Mouse (Mus musculus) embryonic facial prominence, embryonic 13.5 days (tissue): ENCODE results near the gene Olfr1410. TPM values are rescaled to one million over a fixed set of nuclear protein-coding genes. Genes with fewer than 3 reads are reported as not detected.

Experiments
- ATAC-seq: fragments of 200-750 bp; cut with Nextera tagmentation; 2 replicates; pipeline ENCODE4 v1.8.0; 2017; ENCODE audit warnings: low read depth; ENCODE audit not compliant: insufficient number of reproducible peaks, insufficient read depth, low FRiP score, low TSS enrichment
- H3K27ac ChIP-seq: fragments of 300-500 bp; sonication (generic); 2 replicates; pipeline ENCODE4 v1.5.1; 2015; ENCODE audit warnings: moderate library complexity, mild to moderate bottlenecking, inconsistent platforms
- H3K27me3 ChIP-seq: fragments of 300-500 bp; sonication (generic); 2 replicates; pipeline ENCODE4 v1.6.1; 2015; ENCODE audit warnings: mild to moderate bottlenecking, inconsistent platforms
- H3K36me3 ChIP-seq: fragments of 300-500 bp; sonication (generic); 2 replicates; pipeline ENCODE4 v1.6.1; 2015; ENCODE audit warnings: mild to moderate bottlenecking, inconsistent platforms
- H3K4me1 ChIP-seq: fragments of 300-500 bp; sonication (generic); 2 replicates; pipeline ENCODE4 v1.6.1; 2015; ENCODE audit warnings: inconsistent platforms
- H3K4me2 ChIP-seq: fragments of 300-500 bp; sonication (generic); 2 replicates; pipeline ENCODE4 v1.6.1; 2015; ENCODE audit warnings: moderate library complexity, mild to moderate bottlenecking, inconsistent platforms
- H3K4me3 ChIP-seq: fragments of 300-500 bp; sonication (generic); 2 replicates; pipeline ENCODE4 v1.5.1; 2015; ENCODE audit warnings: mild to moderate bottlenecking, inconsistent platforms
- H3K9ac ChIP-seq: fragments of 300-500 bp; sonication (generic); 2 replicates; pipeline ENCODE4 v1.6.1; 2015; ENCODE audit warnings: mild to moderate bottlenecking, inconsistent platforms
- H3K9me3 ChIP-seq: fragments of 300-500 bp; sonication (generic); 2 replicates; pipeline ENCODE4 v1.6.1; 2016; ENCODE audit warnings: inconsistent platforms
- WGBS: fragments of 180-500 bp; shearing (Covaris S2); methylation state at CpG from one replicate; pipeline ENCODE4 v1.1.7; 2015; ENCODE audit warnings: mixed read lengths; 5-methylcytosine and 5-hydroxymethylcytosine counted together
- polyA plus RNA-seq: library from polyadenylated mRNA; unstranded; fragments of >200 nt; fragmentation: Nextera tagmentation; extraction: Ambion mirVana; gene quantifications from 2 replicates; pipeline ENCODE4 v1.2.1, GENCODE M21; 2015

Gene Olfr1410
- polyA plus RNA-seq, 1 experiment from 2014 or later = not detected

- Histone ChIP-seq H3K9me3 (no peaks in the 10 kb centered on the region), H3K27me3 (0 out of 2 replicates have a peak, but pooled peaks cover 8% of the 10 kb centered on the region), H3K4me1 (no peaks in the 10 kb centered on the region), H3K4me2 (no peak overlapping the region), H3K36me3 (no peaks in the 10 kb centered on the region), H3K4me3 (no peak overlapping the region), H3K27ac (no peak overlapping the region), H3K9ac (no peak overlapping the region)
- 75% methylated on average over 11 of the region's 11 CpGs for WGBS
- no peak for ATAC-seq
These were observed 51.6 kb downstream of the Olfr1410 start for GRCm38 (mm10) chr1:92657025-92657820.

- Histone ChIP-seq H3K9ac (no peak overlapping the region), H3K27ac (no peak overlapping the region), H3K9me3 (no peaks in the 10 kb centered on the region), H3K36me3 (no peaks in the 10 kb centered on the region), H3K4me2 (no peak overlapping the region), H3K27me3 (0 out of 2 replicates have a peak, but pooled peaks cover 8% of the 10 kb centered on the region), H3K4me3 (no peak overlapping the region), H3K4me1 (no peaks in the 10 kb centered on the region)
- ATAC-seq = no peak
- WGBS = 65% methylated on average over 5 of the region's 5 CpGs
These were observed 53.8 kb downstream of the Olfr1410 start for GRCm38 (mm10) chr1:92659392-92659791.

Other genes with a start within 250 kb of the Olfr1410 start
- 273 and 275 TPM in 2 replicates for gene Ndufa10, start 131.9 kb upstream of the Olfr1410 start, polyA plus RNA-seq
- not detected in 2 replicates for gene Olfr1416, start 120.7 kb upstream of the Olfr1410 start, polyA plus RNA-seq
- not detected in 2 replicates for gene Olfr1415, start 109.7 kb upstream of the Olfr1410 start, polyA plus RNA-seq
- gene Olfr1414, start 87.1 kb upstream of the Olfr1410 start, polyA plus RNA-seq = not detected in 2 replicates
- gene Olfr1413, start 34.5 kb upstream of the Olfr1410 start, polyA plus RNA-seq = not detected in 2 replicates
- gene Olfr1412, start 20.0 kb upstream of the Olfr1410 start, polyA plus RNA-seq = 0.07 TPM in 1 of 2 replicates, not detected in the other
- gene Olfr1411, start 11.4 kb upstream of the Olfr1410 start, polyA plus RNA-seq = not detected in 2 replicates
- not detected in 2 replicates for gene Olfr12, start 12.0 kb downstream of the Olfr1410 start, polyA plus RNA-seq
- gene Cops9, start 36.2 kb downstream of the Olfr1410 start, polyA plus RNA-seq = 391 and 404 TPM in 2 replicates
- not detected in 2 replicates for gene Otos, start 43.1 kb downstream of the Olfr1410 start, polyA plus RNA-seq
- gene Gpc1, start 225.9 kb downstream of the Olfr1410 start, polyA plus RNA-seq = 58.5 and 66.1 TPM in 2 replicates